Mouse (Mus musculus) ES-E14 (cell line): ENCODE data around the gene Tns2.

ENCODE experiments used
- CHD2 ChIP-seq: IDR thresholded peaks from 2 replicates; pipeline ENCODE4 v1.6.1; 2014; ENCODE audit warnings: mild to moderate bottlenecking, low read depth, low read length, inconsistent platforms
- MAFK ChIP-seq: IDR thresholded peaks from 2 replicates; pipeline ENCODE4 v1.6.1; 2014; ENCODE audit warnings: mild to moderate bottlenecking, low read depth, low read length, inconsistent platforms; ENCODE audit not compliant: insufficient read depth
- ZNF384 ChIP-seq: IDR thresholded peaks from 2 replicates; pipeline ENCODE4 v1.6.1; 2012; ENCODE audit warnings: low read depth, low read length, inconsistent platforms

- TF ChIP-seq CHD2, result no peak
- no peak for TF ChIP-seq ZNF384
- TF ChIP-seq MAFK, result no peak
Observed at GRCm38 (mm10) chr15:102111495-102111829, 11.2 kb downstream of the Tns2 start.
